39 mouse cellular contexts compared by ENCODE assay signal in the genomic region with DNA sequence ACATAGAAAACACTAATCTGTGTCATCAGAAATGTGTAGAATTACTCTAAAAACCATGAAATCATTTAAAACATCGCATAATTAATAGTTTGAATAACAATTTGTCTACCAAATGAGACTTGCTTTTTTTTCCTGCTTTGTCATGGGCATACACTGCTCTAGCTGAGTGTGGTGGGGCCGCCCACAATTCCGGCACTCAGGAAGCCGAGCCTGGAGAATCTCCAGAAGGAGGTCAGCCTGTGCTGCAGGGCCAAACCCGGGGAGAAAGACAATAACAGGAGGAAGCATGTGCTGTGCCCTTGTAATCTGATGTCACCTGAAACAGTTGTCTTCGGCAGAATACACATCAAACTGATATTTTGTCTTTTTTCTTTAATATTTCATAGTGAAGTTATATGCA. TPM values are rescaled to one million over a fixed set of nuclear protein-coding genes. Genes with fewer than 3 reads are reported as not detected.
DNase-seq lines count a peak whose midpoint lies in the region; ATAC-seq and TF ChIP-seq lines count a peak whose summit lies in the region.
"Had no signal": no experiment of that assay in that cellular context is flagged by ENCODE, and none has a peak within 500 bp of the region (broad histone marks: within the 10 kb centered on the region; RNA-seq: fewer than 3 reads in every experiment).

No protein-coding gene starts in this region.

- H3K27ac ChIP-seq in forebrain, embryonic 16.5 days (ENCODE audit: low read length) = no peak overlapping the region
- no peak overlapping the region for H3K27ac ChIP-seq in forebrain, postnatal 0 days (ENCODE audit: low read depth, low read length)
- H3K27ac ChIP-seq in liver, embryonic 11.5 days (ENCODE audit: low read depth, low read length) = no peak overlapping the region
- H3K27ac ChIP-seq: embryonic facial prominence, embryonic 13.5 days; forebrain, embryonic 10.5 days; forebrain, embryonic 15.5 days; heart, adult 2 months; heart, embryonic 13.5 days; hindbrain, embryonic 14.5 days; left cerebral cortex, adult 2 months; limb, embryonic 12.5 days; liver, embryonic 12.5 days; macrophage; midbrain, embryonic 15.5 days; neural tube, embryonic 15.5 days; stomach, embryonic 15.5 days had no signal

- H3K36me3 ChIP-seq in forebrain, embryonic 16.5 days (ENCODE audit: control insufficient read depth, insufficient read depth) = no peaks in the 10 kb centered on the region
- H3K36me3 ChIP-seq in forebrain, postnatal 0 days (ENCODE audit: insufficient read depth) = no peaks in the 10 kb centered on the region
- H3K36me3 ChIP-seq in liver, embryonic 11.5 days (ENCODE audit: control insufficient read depth, insufficient read depth, low read length) = no peaks in the 10 kb centered on the region
- H3K36me3 ChIP-seq: embryonic facial prominence, embryonic 13.5 days; forebrain, embryonic 10.5 days; forebrain, embryonic 15.5 days; heart, embryonic 13.5 days; limb, embryonic 12.5 days; liver, embryonic 12.5 days; midbrain, embryonic 15.5 days; neural tube, embryonic 15.5 days; stomach, embryonic 15.5 days had no signal

- H3K9me3 ChIP-seq in forebrain, embryonic 16.5 days (ENCODE audit: control insufficient read depth, low read length) = no peaks in the 10 kb centered on the region
- H3K9me3 ChIP-seq in forebrain, postnatal 0 days (ENCODE audit: low read length) = no peaks in the 10 kb centered on the region
- H3K9me3 ChIP-seq in liver, embryonic 11.5 days (ENCODE audit: control insufficient read depth, low read length) = no peaks in the 10 kb centered on the region
- H3K9me3 ChIP-seq: embryonic facial prominence, embryonic 13.5 days; forebrain, embryonic 10.5 days; forebrain, embryonic 15.5 days; heart, embryonic 13.5 days; limb, embryonic 12.5 days; liver, embryonic 12.5 days; midbrain, embryonic 15.5 days; neural tube, embryonic 15.5 days; stomach, embryonic 15.5 days had no signal

- ATAC-seq in forebrain, embryonic 16.5 days = peak; percentile 39; the same call in 1 of the 2 replicates
- ATAC-seq in forebrain, postnatal 0 days = no peak
- no peak for ATAC-seq in liver, embryonic 11.5 days (replicated peaks; ENCODE audit: low FRiP score)
- ATAC-seq: activated CD4-positive, CD25-positive, alpha-beta regulatory T cell, adult 4 months; forebrain, embryonic 15.5 days; intestine, postnatal 0 days; liver, embryonic 12.5 days; liver, postnatal 0 days; lung, postnatal 0 days; midbrain, embryonic 15.5 days had no signal

- DNase-seq in adrenal gland, postnatal 10 days = peak; percentile 19
- DNase-seq in adrenal gland, postnatal 14 days = no peak
- DNase-seq in forebrain, postnatal 0 days = no peak
- peak; percentile 10 for DNase-seq in liver
- DNase-seq in liver, embryonic 11.5 days (ENCODE audit: low spot score) = no peak
- DNase-seq in thymus, postnatal 36 days = no peak
- DNase-seq: adrenal gland, adult 2 months; cerebellum, adult 11-12 months; cerebellum, adult 9-11 months; heart, adult 2 months; heart, postnatal 10 days; liver, postnatal 0 days; right cerebral cortex, postnatal 25 days had no signal

- H3K4me1 ChIP-seq in forebrain, embryonic 16.5 days (replicated peaks; ENCODE audit: control insufficient read depth, insufficient read depth, low read length) = peaks cover 7% of the 10 kb centered on the region; the same call in 1 of the 2 replicates
- H3K4me1 ChIP-seq in forebrain, postnatal 0 days (ENCODE audit: insufficient read depth) = no peaks in the 10 kb centered on the region
- H3K4me1 ChIP-seq in liver, embryonic 11.5 days (replicated peaks; ENCODE audit: control insufficient read depth, insufficient read depth, low read length) = no peaks in the 10 kb centered on the region; the same call in 1 of the 2 replicates
- H3K4me1 ChIP-seq: embryonic facial prominence, embryonic 13.5 days; liver, embryonic 12.5 days had no signal

- no peak overlapping the region for H3K4me3 ChIP-seq in forebrain, embryonic 16.5 days (replicated peaks; ENCODE audit: low read length)
- no peak overlapping the region for H3K4me3 ChIP-seq in forebrain, postnatal 0 days (ENCODE audit: low read depth, low read length)
- no peak overlapping the region for H3K4me3 ChIP-seq in liver, embryonic 11.5 days (ENCODE audit: low read depth, low read length)
- H3K4me3 ChIP-seq: embryonic facial prominence, embryonic 13.5 days; forebrain, embryonic 10.5 days; forebrain, embryonic 15.5 days; heart, adult 2 months; heart, embryonic 13.5 days; left cerebral cortex, adult 2 months; limb, embryonic 12.5 days; liver, embryonic 12.5 days; midbrain, embryonic 15.5 days; neural tube, embryonic 15.5 days; stomach, embryonic 15.5 days had no signal

- no peaks in the 10 kb centered on the region for H3K27me3 ChIP-seq in forebrain, embryonic 16.5 days (replicated peaks; ENCODE audit: control insufficient read depth, insufficient read depth, low read length)
- no peaks in the 10 kb centered on the region for H3K27me3 ChIP-seq in forebrain, postnatal 0 days (ENCODE audit: insufficient read depth, low read length)
- no peaks in the 10 kb centered on the region for H3K27me3 ChIP-seq in liver, embryonic 11.5 days (replicated peaks; ENCODE audit: control insufficient read depth, insufficient read depth, low read length)
- H3K27me3 ChIP-seq: CH12.LX; embryonic facial prominence, embryonic 13.5 days; forebrain, embryonic 15.5 days; heart, embryonic 13.5 days; limb, embryonic 12.5 days; midbrain, embryonic 15.5 days; neural tube, embryonic 15.5 days; stomach, embryonic 15.5 days had no signal

- WGBS in forebrain, embryonic 16.5 days = 41% methylated on average over 6 of the region's 6 CpGs
- 44% methylated on average over 6 of the region's 6 CpGs for WGBS in forebrain, postnatal 0 days
- 53% methylated on average over 6 of the region's 6 CpGs for WGBS in liver, embryonic 11.5 days

- no peak overlapping the region for H3K4me2 ChIP-seq in forebrain, embryonic 16.5 days (ENCODE audit: low read length)
- H3K4me2 ChIP-seq in forebrain, postnatal 0 days (ENCODE audit: low read depth) = no peak overlapping the region
- no peak overlapping the region for H3K4me2 ChIP-seq in liver, embryonic 11.5 days
- H3K4me2 ChIP-seq: embryonic facial prominence, embryonic 13.5 days; forebrain, embryonic 15.5 days; heart, embryonic 13.5 days; hindbrain, embryonic 14.5 days; limb, embryonic 12.5 days; liver, embryonic 12.5 days; midbrain, embryonic 15.5 days; neural tube, embryonic 15.5 days; stomach, embryonic 15.5 days had no signal

- no peak for TF ChIP-seq CTCF in forebrain, postnatal 0 days (IDR thresholded peaks at IDR 0.05; ENCODE audit: low read depth)

- H3K9ac ChIP-seq in forebrain, embryonic 16.5 days (replicated peaks; ENCODE audit: low read depth, low read length) = no peak overlapping the region
- no peak overlapping the region for H3K9ac ChIP-seq in forebrain, postnatal 0 days
- H3K9ac ChIP-seq in liver, embryonic 11.5 days (ENCODE audit: low read depth, low read length) = no peak overlapping the region
- H3K9ac ChIP-seq: embryonic facial prominence, embryonic 13.5 days; forebrain, embryonic 15.5 days; heart, embryonic 13.5 days; hindbrain, embryonic 14.5 days; limb, embryonic 12.5 days; liver, embryonic 12.5 days; liver, postnatal 0 days; midbrain, embryonic 15.5 days; neural tube, embryonic 15.5 days; stomach, embryonic 15.5 days had no signal

RNA-seq across cellular contexts. Expression of a gene that starts 24.8 kb away (rescaled TPM):
- 1,000 to 10,000 TPM; 1,152 to 1,293 TPM for total RNA-seq in adrenal gland, postnatal 10 days (2021)
- 1,718 and 2,240 TPM in 2 replicates for total RNA-seq in adrenal gland, postnatal 14 days (2021)
- 3,453 and 3,528 TPM in 2 replicates for polyA plus RNA-seq in forebrain, embryonic 16.5 days (2015; fragmentation: Nextera tagmentation; extraction: Ambion mirVana)
- 3,364 and 4,241 TPM in 2 replicates for total RNA-seq in forebrain, postnatal 0 days (2014; rRNA removed)
- polyA plus RNA-seq in forebrain, postnatal 0 days (2015; fragmentation: Nextera tagmentation; extraction: Ambion mirVana) = 2,287 and 2,372 TPM in 2 replicates
- polyA plus RNA-seq in liver, embryonic 11.5 days (2014; fragmentation: Nextera tagmentation; extraction: Ambion mirVana) = 3,603 and 3,888 TPM in 2 replicates

RNA-seq across cellular contexts. Expression of a gene that starts 48.3 kb away (rescaled TPM):
- total RNA-seq in adrenal gland, postnatal 10 days (2021) = not detected
- total RNA-seq in adrenal gland, postnatal 14 days (2021) = not detected in 2 replicates
- 0.29 and 0.61 TPM in 2 replicates for polyA plus RNA-seq in forebrain, embryonic 16.5 days (2015; fragmentation: Nextera tagmentation; extraction: Ambion mirVana)
- total RNA-seq in forebrain, postnatal 0 days (2014; rRNA removed) = 1.2 and 1.3 TPM in 2 replicates
- 0.40 and 1.0 TPM in 2 replicates for polyA plus RNA-seq in forebrain, postnatal 0 days (2015; fragmentation: Nextera tagmentation; extraction: Ambion mirVana)
- polyA plus RNA-seq in liver, embryonic 11.5 days (2014; fragmentation: Nextera tagmentation; extraction: Ambion mirVana) = not detected in 2 replicates
- total RNA-seq: adrenal gland, adult 2 months; CH12.LX; ES-E14; gastrocnemius, adult 8-10 months; gastrocnemius, postnatal 4 days; heart, adult 2 months; heart, postnatal 10 days; hematopoietic stem cell, adult 5-6 weeks; layer of hippocampus, adult 18-20 months; layer of hippocampus, postnatal 14 days; left cerebral cortex, adult 2 months; megakaryocyte-erythroid progenitor cell, adult 5-6 weeks had no signal
- polyA plus RNA-seq: activated CD4-positive, CD25-positive, alpha-beta regulatory T cell, adult 4 months; C2C12; embryonic facial prominence, embryonic 13.5 days; heart, adult 2 months; heart, embryonic 13.5 days; hindbrain, embryonic 14.5 days; intestine, postnatal 0 days; limb, embryonic 12.5 days; liver, embryonic 12.5 days; liver, postnatal 0 days; lung, postnatal 0 days; macrophage; neural tube, embryonic 15.5 days; stomach, embryonic 15.5 days; urinary bladder, adult 2 months had no signal

Comparison
In these comparisons a context has a peak if more than half of its experiments do, and no peak if none do; other contexts are left out.
1. DNase-seq: peak in adrenal gland, postnatal 10 days (single experiment) and liver (single experiment); none in adrenal gland, postnatal 14 days (single experiment), forebrain, postnatal 0 days (single experiment), liver, embryonic 11.5 days (single experiment) and thymus, postnatal 36 days (0 of 2).